Mouse (Mus musculus) adipose tissue, adult 10 weeks (tissue): ENCODE data around the gene Cep95. TPM values are rescaled to one million over a fixed set of nuclear protein-coding genes. Genes with fewer than 3 reads are reported as not detected.

Source experiments
- polyA plus RNA-seq: library from polyadenylated mRNA; stranded (reverse); fragments of 350-450 nt; fragmentation: Illumina TruSeq; extraction: RNeasy Lipid Tissue Mini Kit (QIAGEN cat#74804); gene quantifications from one replicate; pipeline ENCODE4 v1.2.3, GENCODE M21; 2014; ENCODE audit warnings: low read depth, low replicate concordance

Cep95 gene
- polyA plus RNA-seq = 17.1 TPM

GRCm38 (mm10) chr11:106788775-106789459, at the start of gene Cep95, which contains the start of gene Ddx5:
TSS of gene Cep95 (plus strand) at chr11:106789252.
TSS of gene Ddx5 (minus strand) at chr11:106789185.

GRCm38 (mm10) chr11:106750121-106750751, 38.8 kb upstream of the Cep95 start, which contains the start of gene Pecam1:
TSS of gene Pecam1 (minus strand) at chr11:106750628.

GRCm38 (mm10) chr11:106751039-106752018, 37.7 kb upstream of the Cep95 start, which contains the start of gene Milr1:
TSS of gene Milr1 (plus strand) at chr11:106751226.

GRCm38 (mm10) chr11:106779388-106780088, 9.5 kb upstream of the Cep95 start, which contains the start of gene Polg2:
TSS of gene Polg2 (minus strand) at chr11:106779537.

Other genes starting within 250 kb of the Cep95 start
- 35.8 TPM for gene Tex2, start 175.8 kb upstream of the Cep95 start, polyA plus RNA-seq
- gene Pecam1, start 38.6 kb upstream of the Cep95 start, polyA plus RNA-seq = 64.7 TPM
- 1.8 TPM for gene Milr1, start 38.0 kb upstream of the Cep95 start, polyA plus RNA-seq
- gene Polg2, start 9.7 kb upstream of the Cep95 start, polyA plus RNA-seq = 6.0 TPM
- 891 TPM for gene Ddx5, start 67 bp upstream of the Cep95 start, polyA plus RNA-seq
- 26.2 TPM for gene Smurf2, start 131.5 kb downstream of the Cep95 start, polyA plus RNA-seq
- 28.5 TPM for gene Kpna2, start 210.3 kb downstream of the Cep95 start, polyA plus RNA-seq
- gene 1810010H24Rik, start 236.4 kb downstream of the Cep95 start, polyA plus RNA-seq = 4.1 TPM